Mouse (Mus musculus): ENCODE data around the gene Dnaja3.
A peak's percentile ranks its signal among the peaks of the same experiment; 100 is the strongest.

The Dnaja3 gene

GRCm38 (mm10) chr16:4722128-4722914, 82.5 kb downstream of the Dnaja3 start:
- DNase-seq (ENCODE audit: low read depth, low spot score), result peak; percentile 28

GRCm38 (mm10) chr16:4722915-4723209, 83.1 kb downstream of the Dnaja3 start:
- no peak for DNase-seq (ENCODE audit: low read depth, low spot score)

GRCm38 (mm10) chr16:4725266-4725665, 85.5 kb downstream of the Dnaja3 start:
- no peak for DNase-seq (ENCODE audit: low read depth, low spot score)

- peak; percentile 91 for DNase-seq (ENCODE audit: low read depth, low spot score)
Measured at GRCm38 (mm10) chr16:4725780-4726527, 86.2 kb downstream of the Dnaja3 start, which contains the start of gene Hmox2. Gene Hmox2 (plus strand): TSS chr16:4726361.

- DNase-seq (ENCODE audit: low read depth, low spot score), result peak; percentile 58
Measured at GRCm38 (mm10) chr16:4726528-4727128, 86.8 kb downstream of the Dnaja3 start.

GRCm38 (mm10) chr16:4727526-4727925, 87.7 kb downstream of the Dnaja3 start:
- DNase-seq (ENCODE audit: low read depth, low spot score), result no peak

GRCm38 (mm10) chr16:4727963-4728362, 88.2 kb downstream of the Dnaja3 start:
- no peak for DNase-seq (ENCODE audit: low read depth, low spot score)

- no peak for DNase-seq (ENCODE audit: low read depth, low spot score)
Measured at GRCm38 (mm10) chr16:4730776-4731358, 91.1 kb downstream of the Dnaja3 start.

GRCm38 (mm10) chr16:4736262-4736661, 96.5 kb downstream of the Dnaja3 start:
- DNase-seq (ENCODE audit: low read depth, low spot score), result no peak

GRCm38 (mm10) chr16:4739994-4740393, 100.2 kb downstream of the Dnaja3 start:
- DNase-seq (ENCODE audit: low read depth, low spot score), result no peak

- DNase-seq (ENCODE audit: low read depth, low spot score), result no peak
Measured at GRCm38 (mm10) chr16:4742186-4742585, 102.4 kb downstream of the Dnaja3 start.

- DNase-seq (ENCODE audit: low read depth, low spot score), result no peak
Measured at GRCm38 (mm10) chr16:4752155-4752554, 112.4 kb downstream of the Dnaja3 start.

- DNase-seq (ENCODE audit: low read depth, low spot score), result no peak
Measured at GRCm38 (mm10) chr16:4754045-4754444, 114.3 kb downstream of the Dnaja3 start.

GRCm38 (mm10) chr16:4756660-4757335, 117.0 kb downstream of the Dnaja3 start:
- peak; percentile 45 for DNase-seq (ENCODE audit: low read depth, low spot score)
